In genomic region chr13:109171688-109172087, GRCm38 (mm10) we compare ENCODE assay signal across 15 mouse cellular contexts.
"Had no signal": no experiment of that assay in that cellular context is flagged by ENCODE, and none has a peak within 500 bp of the region (broad histone marks: within the 10 kb centered on the region; RNA-seq: fewer than 3 reads in every experiment).

No protein-coding gene starts in this region.

- H3K4me2 ChIP-seq: kidney, embryonic 15.5 days; limb, embryonic 15.5 days; liver, embryonic 12.5 days; lung, embryonic 14.5 days; neural tube, embryonic 12.5 days had no signal

- H3K9ac ChIP-seq: kidney, embryonic 15.5 days; limb, embryonic 15.5 days; liver, embryonic 12.5 days; lung, embryonic 14.5 days; neural tube, embryonic 12.5 days had no signal

- H3K4me1 ChIP-seq: kidney, embryonic 15.5 days; limb, embryonic 15.5 days; liver, embryonic 12.5 days had no signal

- H3K9me3 ChIP-seq: kidney, embryonic 15.5 days; limb, embryonic 15.5 days; liver, embryonic 12.5 days; midbrain, embryonic 10.5 days; neural tube, embryonic 12.5 days had no signal

- DNase-seq: kidney, adult 2 months; kidney, postnatal 14 days; layer of hippocampus, postnatal 36 days; lung, embryonic 14.5 days; lung, postnatal 10 days; lung, postnatal 4 days; midbrain, embryonic 14.5 days; retina, postnatal 1 day; right cerebral cortex, postnatal 14 days; thymus, postnatal 4 days had no signal

- H3K4me3 ChIP-seq: kidney, embryonic 15.5 days; limb, embryonic 15.5 days; liver, embryonic 12.5 days; midbrain, embryonic 10.5 days; neural tube, embryonic 12.5 days had no signal

- H3K27ac ChIP-seq: kidney, embryonic 15.5 days; limb, embryonic 15.5 days; liver, embryonic 12.5 days; midbrain, embryonic 10.5 days; neural tube, embryonic 12.5 days had no signal

- H3K36me3 ChIP-seq: kidney, embryonic 15.5 days; limb, embryonic 15.5 days; liver, embryonic 12.5 days; midbrain, embryonic 10.5 days; neural tube, embryonic 12.5 days had no signal

- H3K27me3 ChIP-seq: kidney, embryonic 15.5 days; limb, embryonic 15.5 days; liver, embryonic 12.5 days; neural tube, embryonic 12.5 days had no signal

- ATAC-seq: liver, embryonic 12.5 days had no signal
